Mouse (Mus musculus): ENCODE results near the gene Trpm3. TPM values are rescaled to one million over a fixed set of nuclear protein-coding genes. Genes with fewer than 3 reads are reported as not detected.
"Not testable (repeated sequence)": the region's sequence is repeated elsewhere in the genome, so short reads cannot be mapped to it uniquely, and the experiment has no call there.

The Trpm3 gene
- total RNA-seq, 2 experiments from 2014 or later: 0.07 TPM; not detected in 1

- ATAC-seq (replicated peaks; ENCODE audit: poor library complexity): no peak
Measured at GRCm38 (mm10) chr19:23022902-23023301, 884.1 kb downstream of the Trpm3 start.

DNA sequence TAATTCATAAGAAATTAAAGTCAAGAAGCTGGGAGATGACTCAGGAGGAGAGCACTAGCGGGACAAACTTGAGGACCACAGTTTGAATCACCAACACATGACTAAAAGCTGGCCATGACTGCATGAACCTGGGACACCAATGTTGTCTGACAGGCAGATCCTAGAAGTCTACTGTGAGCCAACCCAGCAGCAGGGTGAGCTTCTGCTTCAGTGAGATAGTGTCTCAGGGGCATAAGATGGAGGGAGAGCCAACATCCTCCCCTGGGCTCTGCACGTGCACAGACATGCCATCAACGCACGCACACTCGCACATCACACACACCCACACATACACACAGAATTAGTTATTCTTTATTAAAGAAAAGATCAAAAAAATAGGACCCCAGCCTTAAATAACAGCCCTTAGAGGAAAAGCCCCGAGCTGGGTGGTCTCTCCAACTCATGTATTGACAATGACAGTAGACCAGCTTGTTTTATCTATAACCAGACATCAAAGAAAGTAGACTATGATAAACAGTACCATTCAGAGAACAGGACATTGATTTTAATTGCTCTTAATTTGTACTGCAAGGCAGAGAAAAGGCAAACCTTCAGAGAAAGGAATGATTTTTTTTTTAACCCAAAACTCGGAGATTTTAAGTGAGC, 884.6 kb downstream of the Trpm3 start:
- ATAC-seq (replicated peaks; ENCODE audit: poor library complexity): no peak

- no peak for ATAC-seq (replicated peaks; ENCODE audit: poor library complexity)
Measured at GRCm38 (mm10) chr19:23024821-23025220, 886.0 kb downstream of the Trpm3 start.

DNA sequence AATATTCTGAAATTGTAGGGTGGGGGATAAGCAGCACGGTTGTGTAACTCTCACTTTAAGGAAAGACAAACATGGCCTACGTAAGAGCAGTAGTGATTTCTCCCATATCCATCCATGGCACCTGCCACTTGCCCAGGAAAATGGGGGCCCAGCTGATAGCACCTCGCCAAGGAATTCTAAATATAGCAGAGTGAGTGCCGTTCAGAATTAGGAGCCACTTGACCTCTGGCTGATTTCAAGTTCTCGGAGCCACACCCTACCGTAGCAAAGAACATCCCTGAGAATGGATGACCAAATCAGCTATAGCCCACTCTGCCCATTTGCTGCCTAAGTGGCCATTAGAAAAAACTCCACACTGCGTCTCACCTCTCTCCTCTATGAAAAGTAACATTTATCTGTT, 887.6 kb downstream of the Trpm3 start:
- ATAC-seq (replicated peaks; ENCODE audit: poor library complexity): no peak

GRCm38 (mm10) chr19:23028283-23028682, 889.4 kb downstream of the Trpm3 start:
- ATAC-seq (replicated peaks; ENCODE audit: poor library complexity): peak; percentile 72

DNA sequence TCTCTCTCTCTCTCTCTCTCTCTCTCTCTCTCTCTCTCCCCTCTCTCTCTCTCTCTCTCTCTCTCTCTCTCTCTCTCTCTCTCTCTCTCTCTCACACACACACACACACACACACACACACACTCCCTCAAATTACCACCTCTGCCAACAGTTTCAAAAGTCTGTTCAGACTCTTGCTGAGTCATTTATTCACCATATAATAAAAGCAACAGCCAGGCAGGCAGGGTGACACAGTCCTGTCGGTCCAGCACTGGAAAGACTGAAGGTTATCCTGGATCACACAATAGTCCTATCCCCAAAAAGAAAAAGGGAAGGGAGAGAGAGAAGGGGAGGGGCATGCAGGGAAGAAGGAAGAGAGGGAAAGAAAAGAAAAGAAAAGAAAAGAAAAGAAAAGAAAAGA, 894.5 kb downstream of the Trpm3 start:
- not testable (repeated sequence) for ATAC-seq (replicated peaks; ENCODE audit: poor library complexity)

GRCm38 (mm10) chr19:23034117-23034516, 895.3 kb downstream of the Trpm3 start:
- ATAC-seq (replicated peaks; ENCODE audit: poor library complexity): peak; percentile 38

DNA sequence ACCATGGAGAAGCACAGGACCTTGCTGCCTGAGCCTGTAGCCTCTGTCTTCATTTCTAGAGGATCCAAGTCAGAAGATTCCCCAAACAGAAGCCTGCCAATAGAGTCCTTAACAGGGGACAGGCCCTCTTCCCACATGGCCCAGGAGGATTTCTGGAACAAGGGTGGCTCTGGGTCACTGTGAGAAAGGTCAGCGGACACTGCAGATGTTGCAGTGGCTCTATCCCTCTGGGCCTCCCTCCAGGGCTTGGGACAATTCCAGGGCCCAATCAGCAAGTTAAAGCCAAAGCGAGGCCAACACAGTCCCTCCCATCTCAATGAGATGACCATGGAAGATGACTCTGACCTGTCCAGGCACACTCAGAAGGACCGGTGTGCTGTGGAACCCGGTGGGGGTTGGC, 896.1 kb downstream of the Trpm3 start:
- no peak for ATAC-seq (replicated peaks; ENCODE audit: poor library complexity)

GRCm38 (mm10) chr19:23035786-23036185, 896.9 kb downstream of the Trpm3 start:
- ATAC-seq (replicated peaks; ENCODE audit: poor library complexity): no peak

GRCm38 (mm10) chr19:23036782-23037477, 898.1 kb downstream of the Trpm3 start:
- peak; percentile 45; the same call in 1 of the 2 replicates for ATAC-seq (replicated peaks; ENCODE audit: poor library complexity)

GRCm38 (mm10) chr19:23037499-23037898, 898.7 kb downstream of the Trpm3 start:
- no peak for ATAC-seq (replicated peaks; ENCODE audit: poor library complexity)

- no peak for ATAC-seq (replicated peaks; ENCODE audit: poor library complexity)
Measured at GRCm38 (mm10) chr19:23038321-23038720, 899.5 kb downstream of the Trpm3 start.

DNA sequence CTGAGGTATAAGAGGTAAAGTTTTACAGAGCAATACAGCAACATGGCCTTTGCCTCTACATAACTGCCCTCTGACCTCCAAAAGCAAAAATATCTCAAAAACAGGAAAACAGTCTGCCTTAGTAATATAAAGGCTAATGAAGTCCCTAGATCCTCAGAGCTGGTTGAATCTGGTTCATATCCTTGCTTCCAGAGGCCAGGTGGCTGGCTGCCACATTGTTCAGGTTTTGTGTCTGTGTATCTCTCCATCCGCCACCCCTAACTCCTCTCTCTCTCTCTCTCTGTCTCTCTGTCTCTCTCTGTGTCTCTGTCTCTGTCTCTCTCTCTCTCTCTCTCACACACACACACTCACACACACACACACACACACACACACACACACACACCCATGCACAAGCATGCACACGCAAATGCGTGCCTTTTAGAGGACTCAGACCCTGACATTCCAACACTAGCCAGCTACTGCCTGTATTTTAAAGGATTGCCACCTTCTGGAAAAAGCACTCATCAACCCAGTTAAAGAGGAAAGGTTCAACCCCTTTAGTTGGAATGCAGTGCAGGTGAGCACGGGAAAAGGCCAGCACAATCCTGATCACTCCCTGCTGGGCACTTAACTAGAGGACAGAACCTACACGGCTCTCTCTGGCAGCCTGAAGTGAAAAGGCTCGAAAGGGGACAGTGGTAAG, 902.8 kb downstream of the Trpm3 start:
- no peak for ATAC-seq (replicated peaks; ENCODE audit: poor library complexity)

DNA sequence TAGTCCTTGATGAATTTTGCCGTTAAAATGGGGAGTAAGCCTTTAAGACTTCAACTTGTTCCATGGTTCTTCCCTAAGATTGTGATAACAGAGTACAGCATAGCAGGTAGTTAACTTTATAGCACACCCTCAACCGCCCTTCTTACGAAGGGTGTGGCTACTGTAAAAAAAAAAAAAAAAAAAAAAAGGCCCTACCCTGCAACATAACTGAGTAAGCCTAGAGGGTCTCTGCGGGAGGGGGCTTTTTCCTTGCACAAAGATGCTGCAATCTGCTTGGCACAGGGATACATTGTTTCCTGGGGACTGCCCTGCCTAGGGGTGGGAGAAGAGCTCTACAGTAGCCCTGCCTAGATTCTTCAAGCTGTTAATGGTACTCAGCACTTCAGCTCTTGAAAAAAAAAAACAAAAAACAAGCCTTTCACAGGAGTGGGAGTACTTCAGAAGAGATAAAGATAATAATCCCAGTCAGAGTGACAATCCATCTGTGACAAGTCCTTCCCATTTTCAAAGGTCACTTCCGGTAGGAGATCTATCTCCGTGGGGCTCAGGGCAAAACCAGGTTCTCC, 903.4 kb downstream of the Trpm3 start:
- ATAC-seq (replicated peaks; ENCODE audit: poor library complexity): no peak

- no peak for ATAC-seq (replicated peaks; ENCODE audit: poor library complexity)
Measured at GRCm38 (mm10) chr19:23043699-23044098, 904.9 kb downstream of the Trpm3 start.
